Mouse (Mus musculus): ENCODE results near the gene Homer1. TPM values are rescaled to one million over a fixed set of nuclear protein-coding genes. Genes with fewer than 3 reads are reported as not detected.

Gene Homer1
- polyA plus RNA-seq, 1 experiment from 2014 or later: 11.4 TPM

Other genes starting within 250 kb of the Homer1 start
- gene Cmya5, start 154.9 kb upstream of the Homer1 start, polyA plus RNA-seq (2018): 0.01 TPM in 1 of 3 replicates, not detected in the others
- 43.4 to 80.5 TPM (median 73.2 TPM) in 3 replicates for gene Tent2, start 107.2 kb upstream of the Homer1 start, polyA plus RNA-seq (2018)
- gene Jmy, start 200.2 kb downstream of the Homer1 start, polyA plus RNA-seq (2018): 3.3 to 4.6 TPM (median 4.3 TPM) in 3 replicates